ENCODE assay signal across 8 mouse cellular contexts in the genomic region with DNA sequence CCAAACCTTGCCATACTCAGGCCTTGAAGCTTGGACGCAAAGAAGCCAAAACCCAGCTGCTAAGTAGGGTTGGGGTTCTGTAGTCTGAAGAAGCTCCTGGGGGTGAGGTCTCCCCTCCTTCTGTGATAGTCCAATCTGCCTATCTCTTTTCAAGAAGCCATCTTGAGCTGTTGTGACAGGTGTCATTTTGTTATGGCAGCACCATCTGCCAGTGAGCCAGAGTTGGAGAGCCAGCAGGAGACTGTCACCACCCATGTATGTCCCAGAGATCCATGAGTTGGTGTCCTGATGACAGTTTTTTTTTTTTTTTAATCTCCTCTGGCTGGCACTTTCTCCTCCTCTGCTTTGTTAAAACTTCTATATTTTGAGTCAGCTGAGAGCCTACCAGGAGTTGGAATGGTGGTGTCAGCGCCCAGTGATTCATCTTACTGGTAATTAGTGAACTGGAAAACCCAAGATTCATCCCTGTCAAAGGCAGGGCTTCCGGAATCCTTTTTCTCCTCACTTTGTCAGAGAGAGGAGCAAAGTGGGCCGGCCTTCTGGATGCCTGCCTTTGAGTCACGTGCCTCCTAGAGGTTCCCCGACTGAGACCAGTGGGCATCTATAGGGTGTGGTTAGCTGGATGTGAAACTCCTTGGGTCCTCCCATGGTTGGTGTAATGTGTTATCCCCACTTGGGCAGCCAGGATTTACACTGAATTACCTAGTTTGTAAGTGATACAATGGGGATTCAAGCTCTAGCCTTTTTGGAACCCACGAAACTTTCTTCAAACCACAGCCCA. TPM values are rescaled to one million over a fixed set of nuclear protein-coding genes. Genes with fewer than 3 reads are reported as not detected.
DNase-seq lines count a peak whose midpoint lies in the region; ATAC-seq and TF ChIP-seq lines count a peak whose summit lies in the region.

No protein-coding gene starts in this region.

- no peak for TF ChIP-seq POLR2A in brain, embryonic 14.5 days (IDR thresholded peaks at IDR 0.05; ENCODE audit: borderline replicate concordance, extremely low read depth, insufficient read depth, insufficient read length, poor library complexity, severe bottlenecking)

- no peak for TF ChIP-seq CTCF in brain, embryonic 14.5 days (IDR thresholded peaks at IDR 0.05; ENCODE audit: borderline replicate concordance, extremely low read depth, insufficient read depth, insufficient read length)

- no peak for ATAC-seq in activated CD4-positive, CD25-positive, alpha-beta regulatory T cell, adult 4 months

- DNase-seq in right cerebral cortex, adult 18-20 months: peak; percentile 58
- DNase-seq in right cerebral cortex, postnatal 4 days: no peak
- peak; percentile 83 for DNase-seq in brain, embryonic 14.5 days (ENCODE audit: low read depth)
- peak; percentile 50 to 51 for DNase-seq in heart, adult 9 months (ENCODE audit: low spot score in 2 of 2)
- peak; percentile 59 for DNase-seq in kidney, postnatal 10 days
- peak; percentile 61 for DNase-seq in lung, postnatal 25 days (ENCODE audit: low spot score)
- no peak for DNase-seq in layer of hippocampus, postnatal 36 days

RNA-seq across cellular contexts. Expression of gene Stk40, which starts 1.5 kb away (rescaled TPM):
- 19.6 and 28.1 TPM in 2 replicates for polyA plus RNA-seq in brain, embryonic 14.5 days (2012; rRNA removed)
- polyA plus RNA-seq in activated CD4-positive, CD25-positive, alpha-beta regulatory T cell, adult 4 months (2017; shearing (Covaris generic)): 10 to 100 TPM; 15.5 to 20.4 TPM
- 10 to 100 TPM; 28.5 to 29.0 TPM for total RNA-seq in layer of hippocampus, postnatal 36 days (2021)

RNA-seq across cellular contexts. Expression of gene Lsm10, which starts 5.8 kb away (rescaled TPM):
- 53.6 and 72.8 TPM in 2 replicates for polyA plus RNA-seq in brain, embryonic 14.5 days (2012; rRNA removed)
- 10 to 100 TPM; 67.3 to 70.5 TPM for polyA plus RNA-seq in activated CD4-positive, CD25-positive, alpha-beta regulatory T cell, adult 4 months (2017; shearing (Covaris generic))
- total RNA-seq in layer of hippocampus, postnatal 36 days (2021): 10 to 100 TPM; 16.5 to 18.1 TPM

RNA-seq across cellular contexts. Expression of gene Oscp1, which starts 43.9 kb away (rescaled TPM):
- 6.4 and 14.7 TPM in 2 replicates for polyA plus RNA-seq in brain, embryonic 14.5 days (2012; rRNA removed)
- polyA plus RNA-seq in activated CD4-positive, CD25-positive, alpha-beta regulatory T cell, adult 4 months (2017; shearing (Covaris generic)): under 1 TPM; 0.47 to 0.69 TPM
- total RNA-seq in layer of hippocampus, postnatal 36 days (2021): 10 to 100 TPM; 42.1 to 48.0 TPM

RNA-seq across cellular contexts. Expression of gene Eva1b, which starts 45.3 kb away (rescaled TPM):
- 20.7 and 23.1 TPM in 2 replicates for polyA plus RNA-seq in brain, embryonic 14.5 days (2012; rRNA removed)
- 10 to 100 TPM; 18.8 to 19.0 TPM for polyA plus RNA-seq in activated CD4-positive, CD25-positive, alpha-beta regulatory T cell, adult 4 months (2017; shearing (Covaris generic))
- total RNA-seq in layer of hippocampus, postnatal 36 days (2021): 1 to 10 TPM; 1.6 to 2.1 TPM

RNA-seq across cellular contexts. Expression of gene Mrps15, which starts 55.5 kb away (rescaled TPM):
- polyA plus RNA-seq in brain, embryonic 14.5 days (2012; rRNA removed): 66.2 and 70.9 TPM in 2 replicates
- polyA plus RNA-seq in activated CD4-positive, CD25-positive, alpha-beta regulatory T cell, adult 4 months (2017; shearing (Covaris generic)): 10 to 100 TPM; 63.7 to 77.4 TPM
- total RNA-seq in layer of hippocampus, postnatal 36 days (2021): 10 to 100 TPM; 44.1 to 44.9 TPM

Comparison
In these comparisons a context has a peak if more than half of its experiments do, and no peak if none do; other contexts are left out.
1. DNase-seq: peak in right cerebral cortex, adult 18-20 months (single experiment), brain, embryonic 14.5 days (single experiment), heart, adult 9 months (2 of 2), kidney, postnatal 10 days (single experiment) and lung, postnatal 25 days (single experiment); none in right cerebral cortex, postnatal 4 days (single experiment) and layer of hippocampus, postnatal 36 days (0 of 2).